Mouse (Mus musculus): Measurements from ENCODE around the gene Dyrk1b. TPM values are rescaled to one million over a fixed set of nuclear protein-coding genes. Genes with fewer than 3 reads are reported as not detected.
A peak's percentile ranks its signal among the peaks of the same experiment; 100 is the strongest.

Gene Dyrk1b
- polyA plus RNA-seq, 1 experiment from 2014 or later = 14.1 TPM

GRCm38 (mm10) chr7:28161163-28161749 lies 18.0 kb upstream of the Dyrk1b start:
- H3K4me3 ChIP-seq (ENCODE audit: low read depth, low read length) = no peak overlapping the region
- WGBS = 57% methylated on average over 9 of the region's 9 CpGs
- no peaks in the 10 kb centered on the region for H3K27me3 ChIP-seq (ENCODE audit: control insufficient read depth, insufficient read depth, low read length)
- ATAC-seq (replicated peaks; ENCODE audit: insufficient number of reproducible peaks, low FRiP score, low TSS enrichment, low read depth) = no peak
- H3K9ac ChIP-seq (replicated peaks; ENCODE audit: low read length) = no peak overlapping the region
- H3K9me3 ChIP-seq (replicated peaks; ENCODE audit: control insufficient read depth, low read length) = no peaks in the 10 kb centered on the region
- H3K4me2 ChIP-seq (ENCODE audit: low read depth, low read length) = no peak overlapping the region
- H3K36me3 ChIP-seq (replicated peaks; ENCODE audit: control insufficient read depth, insufficient read depth, low read depth, low read length) = no peaks in the 10 kb centered on the region
- DNase-seq (ENCODE audit: low spot score) = no peak
- H3K27ac ChIP-seq (replicated peaks; ENCODE audit: low read depth, low read length) = no peak overlapping the region
- H3K4me1 ChIP-seq (ENCODE audit: control insufficient read depth, insufficient read depth, low read length) = no peaks in the 10 kb centered on the region

GRCm38 (mm10) chr7:28165406-28165805 lies 13.9 kb upstream of the Dyrk1b start:
- DNase-seq (ENCODE audit: low spot score) = no peak
- WGBS = 76% methylated on average over 6 of the region's 6 CpGs
- Histone ChIP-seq H3K36me3 (replicated peaks; ENCODE audit: control insufficient read depth, insufficient read depth, low read depth, low read length) (no peaks in the 10 kb centered on the region), H3K27me3 (ENCODE audit: control insufficient read depth, insufficient read depth, low read length) (no peaks in the 10 kb centered on the region), H3K9me3 (replicated peaks; ENCODE audit: control insufficient read depth, low read length) (no peaks in the 10 kb centered on the region), H3K4me1 (ENCODE audit: control insufficient read depth, insufficient read depth, low read length) (no peaks in the 10 kb centered on the region), H3K9ac (replicated peaks; ENCODE audit: low read length) (no peak overlapping the region), H3K27ac (replicated peaks; ENCODE audit: low read depth, low read length) (no peak overlapping the region), H3K4me2 (ENCODE audit: low read depth, low read length) (no peak overlapping the region), H3K4me3 (ENCODE audit: low read depth, low read length) (no peak overlapping the region)
- ATAC-seq (replicated peaks; ENCODE audit: insufficient number of reproducible peaks, low FRiP score, low TSS enrichment, low read depth) = no peak

GRCm38 (mm10) chr7:28168320-28169115 lies 10.8 kb upstream of the Dyrk1b start:
- H3K27ac ChIP-seq (replicated peaks; ENCODE audit: low read depth, low read length) = no peak overlapping the region
- 0 out of 2 replicates have a peak, but pooled peaks have one; percentile 3 for ATAC-seq (replicated peaks; ENCODE audit: insufficient number of reproducible peaks, low FRiP score, low TSS enrichment, low read depth)

GRCm38 (mm10) chr7:28169489-28170422 lies 9.5 kb upstream of the Dyrk1b start, which contains the start of gene Fbl:
Gene Fbl, plus strand, starts transcription at chr7:28169710.
- under 1% methylated on average over 78 of the region's 80 CpGs for WGBS
- Histone ChIP-seq H3K9ac (replicated peaks; ENCODE audit: low read length) (peak within 1 kb of the TSS; percentile 69), H3K36me3 (replicated peaks; ENCODE audit: control insufficient read depth, insufficient read depth, low read depth, low read length) (no peaks in the 10 kb centered on the region), H3K27me3 (ENCODE audit: control insufficient read depth, insufficient read depth, low read length) (no peaks in the 10 kb centered on the region), H3K4me3 (ENCODE audit: low read depth, low read length) (peak within 1 kb of the TSS; percentile 73), H3K4me1 (ENCODE audit: control insufficient read depth, insufficient read depth, low read length) (peaks cover 3% of the 10 kb centered on the region; the same call in 1 of the 2 replicates), H3K4me2 (ENCODE audit: low read depth, low read length) (peak within 1 kb of the TSS; percentile 71), H3K9me3 (replicated peaks; ENCODE audit: control insufficient read depth, low read length) (no peaks in the 10 kb centered on the region), H3K27ac (replicated peaks; ENCODE audit: low read depth, low read length) (0 out of 2 replicates have a peak within 1 kb of the TSS, but pooled peaks have one; percentile 8)
- ATAC-seq (replicated peaks; ENCODE audit: insufficient number of reproducible peaks, low FRiP score, low TSS enrichment, low read depth) (peak; percentile 83), DNase-seq (ENCODE audit: low spot score) (peak; percentile 97)

More at GRCm38 (mm10) chr7:28168320-28169115, 10.8 kb upstream of the Dyrk1b start:
- no peaks in the 10 kb centered on the region for H3K36me3 ChIP-seq (replicated peaks; ENCODE audit: control insufficient read depth, insufficient read depth, low read depth, low read length)
- no peaks in the 10 kb centered on the region for H3K27me3 ChIP-seq (ENCODE audit: control insufficient read depth, insufficient read depth, low read length)
- WGBS = 11% methylated on average over 9 of the region's 9 CpGs
- H3K4me3 ChIP-seq (ENCODE audit: low read depth, low read length) = peak overlapping the region; percentile 73
- peaks cover 3% of the 10 kb centered on the region; the same call in 1 of the 2 replicates for H3K4me1 ChIP-seq (ENCODE audit: control insufficient read depth, insufficient read depth, low read length)
- DNase-seq (ENCODE audit: low spot score) = peak; percentile 83
- H3K4me2 ChIP-seq (ENCODE audit: low read depth, low read length) = peak overlapping the region; percentile 71
- no peaks in the 10 kb centered on the region for H3K9me3 ChIP-seq (replicated peaks; ENCODE audit: control insufficient read depth, low read length)
- H3K9ac ChIP-seq (replicated peaks; ENCODE audit: low read length) = peak overlapping the region; percentile 61

DNA sequence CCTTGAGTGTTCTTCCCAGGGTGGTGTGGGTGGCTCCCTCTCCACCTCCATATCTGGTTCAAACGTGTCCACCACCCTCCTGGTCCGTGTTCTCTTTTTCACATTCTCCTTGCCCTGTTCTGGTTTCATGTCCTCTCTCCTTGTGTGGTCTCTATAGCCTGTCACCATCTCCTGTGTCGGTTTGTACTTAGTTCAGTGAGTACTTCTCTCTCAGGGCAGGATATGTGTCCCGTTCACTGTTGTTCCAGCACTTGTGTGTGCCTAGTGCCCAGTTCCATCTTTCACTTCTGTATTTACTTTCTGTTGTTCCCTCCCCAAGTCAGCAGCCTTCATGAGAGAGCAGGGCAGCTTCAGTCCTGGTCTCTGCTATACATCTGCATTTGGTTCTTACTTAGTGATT lies 3.9 kb upstream of the Dyrk1b start:
- peaks cover 7% of the 10 kb centered on the region for H3K36me3 ChIP-seq (replicated peaks; ENCODE audit: control insufficient read depth, insufficient read depth, low read depth, low read length)
- 84% methylated on average over 4 of the region's 4 CpGs for WGBS
- no peaks in the 10 kb centered on the region for H3K9me3 ChIP-seq (replicated peaks; ENCODE audit: control insufficient read depth, low read length)
- DNase-seq (ENCODE audit: low spot score) (no peak), ATAC-seq (replicated peaks; ENCODE audit: insufficient number of reproducible peaks, low FRiP score, low TSS enrichment, low read depth) (no peak)
- no peaks in the 10 kb centered on the region for H3K27me3 ChIP-seq (ENCODE audit: control insufficient read depth, insufficient read depth, low read length)
- no peak overlapping the region for H3K9ac ChIP-seq (replicated peaks; ENCODE audit: low read length)
- H3K4me3 ChIP-seq (ENCODE audit: low read depth, low read length) = no peak overlapping the region
- no peak overlapping the region for H3K4me2 ChIP-seq (ENCODE audit: low read depth, low read length)
- H3K27ac ChIP-seq (replicated peaks; ENCODE audit: low read depth, low read length) = no peak overlapping the region
- peaks cover 3% of the 10 kb centered on the region; the same call in 1 of the 2 replicates for H3K4me1 ChIP-seq (ENCODE audit: control insufficient read depth, insufficient read depth, low read length)

DNA sequence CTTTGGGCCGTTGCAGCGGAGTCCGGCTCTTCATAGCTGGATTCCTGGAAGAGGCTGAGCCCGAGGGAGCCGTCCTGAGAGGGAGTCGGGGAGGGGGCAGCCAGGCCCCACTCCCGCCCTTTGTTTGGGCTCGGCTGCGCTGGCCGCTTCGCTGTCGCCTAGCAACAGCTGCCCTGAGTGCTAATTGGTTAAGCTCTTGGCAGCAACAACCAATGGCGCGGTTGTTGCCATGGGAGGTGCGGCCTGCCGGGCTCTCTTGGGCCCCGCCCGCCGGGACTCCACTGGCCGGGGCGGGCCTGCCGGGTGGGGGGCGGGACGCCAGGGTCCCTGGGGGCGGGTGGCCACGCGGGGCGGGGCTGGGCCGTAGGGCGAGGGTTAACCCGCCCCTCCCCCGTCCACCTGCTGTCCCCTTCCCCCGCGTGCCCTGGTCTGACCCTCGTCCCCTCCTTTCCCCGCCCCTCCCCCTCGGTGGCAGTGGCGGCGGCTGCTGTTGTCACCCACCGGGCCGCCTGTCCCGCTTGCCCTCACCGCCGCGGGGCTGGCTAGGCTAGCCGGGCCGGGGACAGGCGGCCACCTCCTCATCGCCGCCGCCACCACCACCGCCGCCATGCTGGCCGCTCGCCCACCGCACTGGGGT lies 590 bp downstream of the Dyrk1b start:
- WGBS = under 1% methylated on average over 35 of the region's 56 CpGs
- Histone ChIP-seq H3K36me3 (replicated peaks; ENCODE audit: control insufficient read depth, insufficient read depth, low read depth, low read length) (peaks cover 33% of the 10 kb centered on the region), H3K9ac (replicated peaks; ENCODE audit: low read length) (peak overlapping the region; percentile 93)

DNA sequence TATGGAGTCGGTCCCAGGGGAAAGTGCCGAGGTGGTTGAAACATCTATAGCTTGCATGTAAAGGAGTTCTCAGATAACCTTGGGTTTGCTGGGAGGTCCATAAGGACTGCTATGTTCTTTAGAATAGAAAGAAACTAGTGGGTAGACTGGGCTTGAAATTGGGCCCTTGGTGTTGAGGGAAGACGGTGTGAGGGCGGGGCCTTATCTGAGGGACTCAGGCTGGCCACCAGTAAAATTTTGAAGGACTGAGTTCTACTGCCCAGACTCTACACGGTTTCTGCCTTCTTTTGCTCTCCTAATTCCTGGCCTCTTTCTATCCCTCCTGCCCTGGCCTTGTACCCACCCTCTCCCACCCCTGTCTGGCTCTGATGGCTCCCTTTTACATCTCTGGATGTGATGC lies 1.6 kb downstream of the Dyrk1b start:
- Histone ChIP-seq H3K27ac (replicated peaks; ENCODE audit: low read depth, low read length) (no peak overlapping the region), H3K36me3 (replicated peaks; ENCODE audit: control insufficient read depth, insufficient read depth, low read depth, low read length) (peaks cover 37% of the 10 kb centered on the region), H3K4me2 (ENCODE audit: low read depth, low read length) (peak overlapping the region; percentile 83), H3K27me3 (ENCODE audit: control insufficient read depth, insufficient read depth, low read length) (no peaks in the 10 kb centered on the region), H3K4me3 (ENCODE audit: low read depth, low read length) (peak overlapping the region; percentile 96), H3K9me3 (replicated peaks; ENCODE audit: control insufficient read depth, low read length) (no peaks in the 10 kb centered on the region), H3K4me1 (ENCODE audit: control insufficient read depth, insufficient read depth, low read length) (no peaks in the 10 kb centered on the region), H3K9ac (replicated peaks; ENCODE audit: low read length) (peak overlapping the region; percentile 93)
- ATAC-seq (replicated peaks; ENCODE audit: insufficient number of reproducible peaks, low FRiP score, low TSS enrichment, low read depth) (no peak), DNase-seq (ENCODE audit: low spot score) (no peak)
- 88% methylated on average over 5 of the region's 5 CpGs for WGBS

More for the DNA sequence above, 590 bp downstream of the Dyrk1b start:
- Histone ChIP-seq H3K4me1 (ENCODE audit: control insufficient read depth, insufficient read depth, low read length) (no peaks in the 10 kb centered on the region), H3K9me3 (replicated peaks; ENCODE audit: control insufficient read depth, low read length) (no peaks in the 10 kb centered on the region), H3K4me2 (ENCODE audit: low read depth, low read length) (peak overlapping the region; percentile 83), H3K27ac (replicated peaks; ENCODE audit: low read depth, low read length) (peak overlapping the region; percentile 91), H3K4me3 (ENCODE audit: low read depth, low read length) (peak overlapping the region; percentile 96), H3K27me3 (ENCODE audit: control insufficient read depth, insufficient read depth, low read length) (no peaks in the 10 kb centered on the region)
- ATAC-seq (replicated peaks; ENCODE audit: insufficient number of reproducible peaks, low FRiP score, low TSS enrichment, low read depth) (peak; percentile 94), DNase-seq (ENCODE audit: low spot score) (peak; percentile 97)

All from embryonic facial prominence, embryonic 11.5 days (tissue).